Mouse (Mus musculus) intestine, embryonic 16.5 days (tissue): ENCODE measurements around the gene Rab8b. TPM values are rescaled to one million over a fixed set of nuclear protein-coding genes. Genes with fewer than 3 reads are reported as not detected.
"Not testable (repeated sequence)": the region's sequence is repeated elsewhere in the genome, so short reads cannot be mapped to it uniquely, and the experiment has no call there.

Experiments
- ATAC-seq: fragments of 200-750 bp; cut with Nextera tagmentation; 2 replicates; pipeline ENCODE4 v1.8.0; 2017; ENCODE audit warnings: moderate TSS enrichment, moderate library complexity
- H3K27ac ChIP-seq: fragments of 300-500 bp; sonication (generic); 2 replicates; pipeline ENCODE4 v1.5.1; 2014; ENCODE audit warnings: mild to moderate bottlenecking, low read length
- H3K27me3 ChIP-seq: fragments of 300-500 bp; sonication (generic); replicated peaks from 2 replicates; pipeline ENCODE4 v1.6.1; 2014; ENCODE audit warnings: low read length, control low read depth, mixed read lengths; ENCODE audit not compliant: control insufficient read depth, insufficient read depth
- H3K36me3 ChIP-seq: fragments of 300-500 bp; sonication (generic); 2 replicates; pipeline ENCODE4 v1.6.1; 2014; ENCODE audit warnings: low read length, control low read depth; ENCODE audit not compliant: control insufficient read depth, insufficient read depth
- H3K4me1 ChIP-seq: fragments of 300-500 bp; sonication (generic); 2 replicates; pipeline ENCODE4 v1.6.1; 2014; ENCODE audit warnings: low read length, control low read depth, mixed read lengths; ENCODE audit not compliant: control insufficient read depth, insufficient read depth
- H3K4me2 ChIP-seq: fragments of 300-500 bp; sonication (generic); 2 replicates; pipeline ENCODE4 v1.6.1; 2014; ENCODE audit warnings: low read depth, low read length, control low read depth
- H3K4me3 ChIP-seq: fragments of 300-500 bp; sonication (generic); 2 replicates; pipeline ENCODE4 v1.5.1; 2014; ENCODE audit warnings: mild to moderate bottlenecking, low read length
- H3K9ac ChIP-seq: fragments of 300-500 bp; sonication (generic); 2 replicates; pipeline ENCODE4 v1.6.1; 2014; ENCODE audit warnings: low read depth, low read length
- H3K9me3 ChIP-seq: fragments of 300-500 bp; sonication (generic); 2 replicates; pipeline ENCODE4 v1.6.1; 2016; ENCODE audit warnings: low read length, control low read depth; ENCODE audit not compliant: control insufficient read depth
- WGBS: fragments of 180-500 bp; shearing (Covaris S2); extraction: QIAGEN DNeasy Blood & Tissue Kit; methylation state at CpG from one replicate; pipeline ENCODE4 v1.1.7; 2014; 5-methylcytosine and 5-hydroxymethylcytosine counted together
- polyA plus RNA-seq: library from polyadenylated mRNA; unstranded; fragments of >200 nt; fragmentation: Nextera tagmentation; extraction: Ambion mirVana; gene quantifications from 2 replicates; pipeline ENCODE4 v1.2.1, GENCODE M21; 2015

Rab8b gene
- polyA plus RNA-seq, 1 experiment from 2014 or later, result 18.3 TPM

DNA sequence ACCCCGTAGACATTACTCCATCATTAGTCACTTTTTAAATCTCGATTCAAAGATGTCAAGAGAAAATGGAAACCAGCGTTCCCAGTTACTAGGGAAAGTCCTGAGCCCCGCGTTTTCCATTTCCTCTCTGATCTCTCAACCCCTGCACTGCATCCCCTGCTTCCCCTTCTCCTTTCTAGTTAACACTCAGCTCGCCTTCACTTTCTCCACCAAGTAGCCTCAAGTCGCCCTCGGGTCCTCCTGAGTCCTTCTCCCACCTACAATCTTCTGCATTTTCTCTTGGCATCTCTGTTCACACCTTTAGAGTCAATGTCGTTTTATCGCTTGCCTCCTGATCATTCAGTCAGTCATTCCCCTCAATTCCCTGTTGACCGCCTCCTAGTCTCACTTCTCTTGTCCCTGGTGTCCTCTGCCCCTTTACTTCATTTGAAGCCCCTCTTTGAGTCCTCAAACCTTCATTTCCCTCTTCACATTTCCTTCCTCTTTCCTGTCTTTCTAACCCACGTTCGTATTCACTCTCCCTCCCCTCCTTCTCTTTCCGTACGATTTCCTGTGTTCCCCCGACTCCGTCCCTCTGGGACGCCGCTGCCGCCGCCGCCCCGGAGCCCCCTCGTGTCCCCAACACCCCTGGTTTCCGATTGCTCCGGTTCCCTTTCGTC, 686 bp downstream of the Rab8b start:
- Histone ChIP-seq H3K4me1 (peaks cover 26% of the 10 kb centered on the region), H3K36me3 (no peaks in the 10 kb centered on the region), H3K27me3 (no peaks in the 10 kb centered on the region), H3K4me3 (peak overlapping the region; percentile 93), H3K9me3 (no peaks in the 10 kb centered on the region), H3K9ac (peak overlapping the region; percentile 95), H3K4me2 (peak overlapping the region; percentile 77), H3K27ac (peak overlapping the region; percentile 91)
- WGBS, result 2% methylated on average over 27 of the region's 27 CpGs
- ATAC-seq, result no peak

DNA sequence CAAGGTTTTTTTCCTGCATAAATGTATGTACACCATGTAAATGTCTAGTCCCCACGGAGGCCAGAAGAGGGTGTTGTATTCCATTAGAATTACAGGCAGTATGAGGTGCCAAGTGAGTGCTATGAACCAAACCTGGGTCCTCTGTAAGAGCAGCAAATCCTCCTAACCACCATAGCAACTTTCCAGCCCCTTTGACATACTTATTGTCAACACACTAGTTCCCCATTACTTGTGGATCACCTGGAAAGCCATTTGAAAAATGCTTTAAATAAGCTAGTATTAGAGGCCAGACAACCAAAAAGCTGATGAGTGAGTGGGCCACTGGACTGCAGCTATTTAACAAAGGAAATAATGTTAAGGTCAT, 1.6 kb downstream of the Rab8b start:
- H3K4me3 ChIP-seq, result no peak overlapping the region

DNA sequence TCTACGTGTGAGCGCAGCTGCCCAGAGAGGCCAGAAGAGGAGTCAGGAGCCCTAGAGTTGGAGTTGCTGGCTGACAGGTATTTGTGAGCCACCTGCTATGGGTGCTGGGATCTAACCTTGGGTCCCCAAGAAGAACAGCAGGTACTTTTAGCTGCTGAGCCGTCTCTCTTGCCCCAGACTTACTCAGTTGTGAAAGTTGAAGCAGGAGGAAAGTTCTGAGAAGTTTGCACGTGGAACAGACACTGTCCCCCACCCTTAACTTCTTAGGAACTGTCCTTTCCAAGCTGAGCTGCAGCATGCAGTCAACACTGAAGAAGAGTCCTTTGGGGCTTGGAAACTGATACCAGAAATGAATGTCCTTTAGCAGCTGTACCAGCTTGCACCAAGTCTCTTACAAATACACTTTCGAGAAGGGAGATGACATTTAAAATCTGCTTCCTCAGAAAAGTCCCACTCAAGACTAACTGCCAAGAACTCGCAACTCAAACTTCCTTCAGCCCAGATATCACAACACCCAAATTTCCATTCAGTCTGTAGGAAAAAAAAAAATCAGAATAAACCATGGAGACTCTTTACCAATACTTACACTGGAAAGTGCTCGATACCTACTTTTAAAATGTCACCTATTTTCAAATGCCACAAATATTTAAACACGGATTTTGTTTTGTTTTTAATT, 2.1 kb downstream of the Rab8b start:
- 83% methylated on average over 8 of the region's 8 CpGs for WGBS
- H3K9ac ChIP-seq, result no peak overlapping the region
- H3K9me3 ChIP-seq, result no peaks in the 10 kb centered on the region
- peaks cover 29% of the 10 kb centered on the region for H3K4me1 ChIP-seq
- no peaks in the 10 kb centered on the region for H3K27me3 ChIP-seq
- H3K36me3 ChIP-seq, result no peaks in the 10 kb centered on the region
- H3K4me2 ChIP-seq, result no peak overlapping the region
- H3K27ac ChIP-seq, result no peak overlapping the region
- ATAC-seq, result no peak
- H3K4me3 ChIP-seq, result no peak overlapping the region

More for the DNA sequence above, 1.6 kb downstream of the Rab8b start:
- no peak overlapping the region for H3K27ac ChIP-seq
- peaks cover 29% of the 10 kb centered on the region for H3K4me1 ChIP-seq
- H3K9me3 ChIP-seq, result no peaks in the 10 kb centered on the region
- H3K36me3 ChIP-seq, result no peaks in the 10 kb centered on the region
- H3K9ac ChIP-seq, result no peak overlapping the region
- no peak overlapping the region for H3K4me2 ChIP-seq
- no peak for ATAC-seq
- 67% methylated on average over 1 of the region's 1 CpGs for WGBS
- no peaks in the 10 kb centered on the region for H3K27me3 ChIP-seq

DNA sequence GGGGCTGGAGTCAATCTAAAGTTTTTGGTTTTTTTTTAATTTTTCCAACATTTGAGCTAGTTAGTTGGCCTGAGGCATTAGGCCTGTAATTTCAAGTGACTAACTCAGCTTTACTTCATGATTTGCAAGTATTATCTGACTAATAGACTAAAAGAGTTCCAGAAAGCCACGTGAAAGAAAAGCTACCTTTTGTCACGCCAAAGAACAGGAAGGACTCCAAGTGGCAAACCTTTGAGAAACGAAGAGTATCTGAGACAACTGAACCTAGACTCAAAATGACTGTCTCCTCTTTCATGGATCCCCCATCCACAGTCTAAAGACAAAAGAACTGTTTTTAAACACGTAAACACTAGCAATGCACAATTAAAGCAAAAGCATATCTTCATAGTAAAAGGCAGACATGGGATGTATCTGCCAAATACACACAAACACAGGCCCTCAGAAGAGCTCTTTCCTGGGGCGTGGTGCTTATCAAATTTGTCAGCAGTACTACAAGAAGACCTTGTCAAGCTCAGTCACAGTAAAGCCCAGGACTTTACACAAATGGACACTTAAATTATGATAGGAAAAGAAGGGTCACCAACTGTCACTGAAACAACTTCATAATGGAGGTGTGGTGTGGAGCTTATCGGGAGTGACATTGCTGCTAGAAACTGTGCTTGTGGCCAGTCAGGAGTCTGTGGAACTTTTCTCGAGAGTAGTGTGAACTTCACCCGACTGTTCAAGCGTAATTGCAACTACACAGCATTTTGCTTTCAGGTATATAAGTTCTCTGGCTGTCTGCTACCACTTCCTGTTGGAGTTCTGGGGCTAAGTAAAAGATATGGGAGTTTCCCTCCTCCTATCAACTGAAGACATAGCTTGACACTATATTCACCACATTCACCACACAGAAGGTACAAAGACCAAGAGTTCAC, 3.4 kb downstream of the Rab8b start:
- ATAC-seq, result no peak
- H3K9me3 ChIP-seq, result no peaks in the 10 kb centered on the region
- H3K4me3 ChIP-seq, result no peak overlapping the region
- H3K9ac ChIP-seq, result no peak overlapping the region
- H3K36me3 ChIP-seq, result no peaks in the 10 kb centered on the region
- H3K27ac ChIP-seq, result peak overlapping the region; percentile 21; the same call in 1 of the 2 replicates
- peaks cover 29% of the 10 kb centered on the region for H3K4me1 ChIP-seq
- H3K27me3 ChIP-seq, result no peaks in the 10 kb centered on the region
- no peak overlapping the region for H3K4me2 ChIP-seq
- WGBS, result 75% methylated on average over 9 of the region's 9 CpGs

DNA sequence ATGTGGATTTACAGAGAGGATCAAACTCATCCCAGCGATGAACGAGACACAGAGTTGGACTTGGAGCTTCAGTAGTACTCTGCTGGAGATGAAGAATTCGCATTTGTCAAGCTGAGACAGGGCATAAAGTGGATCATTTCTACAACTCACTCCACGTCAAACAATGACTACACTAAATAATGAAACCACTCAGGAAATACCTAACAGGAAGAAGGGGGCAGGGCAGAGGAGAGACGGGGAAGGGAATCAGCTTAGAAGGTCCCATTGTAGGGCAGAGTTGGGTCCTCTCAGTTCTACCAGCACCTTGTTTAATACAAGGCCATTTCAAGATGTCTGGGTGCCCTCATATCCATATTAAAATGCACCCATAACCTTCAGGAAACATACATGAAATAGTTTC, 4.1 kb downstream of the Rab8b start:
- H3K4me3 ChIP-seq, result no peak overlapping the region
- no peaks in the 10 kb centered on the region for H3K36me3 ChIP-seq
- peak overlapping the region; percentile 16; the same call in 1 of the 2 replicates for H3K27ac ChIP-seq
- no peaks in the 10 kb centered on the region for H3K27me3 ChIP-seq
- no peak overlapping the region for H3K4me2 ChIP-seq
- ATAC-seq, result no peak
- H3K9me3 ChIP-seq, result no peaks in the 10 kb centered on the region
- H3K4me1 ChIP-seq, result peaks cover 31% of the 10 kb centered on the region
- WGBS, result 65% methylated on average over 5 of the region's 5 CpGs
- H3K9ac ChIP-seq, result no peak overlapping the region

DNA sequence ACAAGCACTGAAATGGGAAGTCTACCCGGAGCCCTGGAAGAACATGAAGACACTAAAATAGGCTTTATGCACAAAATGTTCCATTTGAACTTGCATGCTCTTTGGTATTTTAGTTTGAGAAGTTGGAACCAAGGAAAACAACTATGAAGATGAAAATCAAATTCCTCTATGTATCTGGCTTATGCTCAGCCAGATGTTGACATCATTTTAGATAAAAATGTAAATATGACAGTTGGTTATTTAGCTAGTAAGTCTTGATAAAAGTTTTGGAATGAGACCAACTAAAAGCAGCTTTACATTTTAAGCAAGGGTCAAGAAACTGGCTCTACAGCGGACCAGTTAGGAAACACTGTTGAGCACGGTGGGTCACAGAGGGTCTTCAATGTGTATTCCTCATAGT, 4.9 kb downstream of the Rab8b start:
- 75% methylated on average over 3 of the region's 3 CpGs for WGBS
- Histone ChIP-seq H3K36me3 (no peaks in the 10 kb centered on the region), H3K27ac (peak overlapping the region; percentile 62), H3K27me3 (no peaks in the 10 kb centered on the region), H3K4me3 (no peak overlapping the region), H3K4me2 (no peak overlapping the region), H3K9ac (no peak overlapping the region), H3K4me1 (peaks cover 34% of the 10 kb centered on the region), H3K9me3 (no peaks in the 10 kb centered on the region)
- ATAC-seq, result no peak

DNA sequence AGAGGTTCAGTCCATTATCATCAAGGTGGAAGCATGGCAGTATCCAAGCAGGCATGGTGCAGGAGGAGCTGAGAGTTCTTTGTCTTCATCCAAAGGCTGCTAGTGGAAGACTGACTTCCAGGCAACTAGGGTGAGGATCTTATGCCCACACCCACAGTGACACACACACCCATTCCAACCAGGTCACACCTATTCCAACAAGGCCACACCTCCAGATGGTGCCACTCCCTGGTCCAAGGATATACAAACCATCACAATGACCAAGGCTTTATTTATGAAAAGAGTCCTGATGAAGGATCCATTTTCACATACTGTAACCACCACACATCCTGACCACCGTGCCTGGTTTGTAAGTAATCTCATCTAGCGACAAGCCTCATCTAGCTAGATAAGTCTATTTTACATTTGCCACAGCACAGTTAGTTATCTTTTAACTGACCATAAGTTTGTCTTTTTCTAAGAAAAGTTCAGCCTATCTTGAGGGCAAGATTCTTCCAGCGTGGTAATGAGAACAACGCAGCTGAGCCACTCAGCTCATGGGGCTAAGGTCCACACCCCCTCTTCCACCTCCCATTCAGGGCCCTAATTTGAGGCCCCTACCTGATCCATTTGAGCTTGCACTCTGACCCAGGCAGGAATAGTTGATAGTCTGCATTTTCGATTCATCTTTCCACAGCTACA, 6.1 kb downstream of the Rab8b start:
- H3K36me3 ChIP-seq, H3K9me3 ChIP-seq, H3K4me2 ChIP-seq, H3K27me3 ChIP-seq, H3K4me3 ChIP-seq, H3K9ac ChIP-seq: not testable (repeated sequence)
- 84% methylated on average over 5 of the region's 5 CpGs for WGBS
- ATAC-seq, result peak; percentile 69
- peaks cover 36% of the 10 kb centered on the region for H3K4me1 ChIP-seq
- H3K27ac ChIP-seq, result peak overlapping the region; percentile 62

DNA sequence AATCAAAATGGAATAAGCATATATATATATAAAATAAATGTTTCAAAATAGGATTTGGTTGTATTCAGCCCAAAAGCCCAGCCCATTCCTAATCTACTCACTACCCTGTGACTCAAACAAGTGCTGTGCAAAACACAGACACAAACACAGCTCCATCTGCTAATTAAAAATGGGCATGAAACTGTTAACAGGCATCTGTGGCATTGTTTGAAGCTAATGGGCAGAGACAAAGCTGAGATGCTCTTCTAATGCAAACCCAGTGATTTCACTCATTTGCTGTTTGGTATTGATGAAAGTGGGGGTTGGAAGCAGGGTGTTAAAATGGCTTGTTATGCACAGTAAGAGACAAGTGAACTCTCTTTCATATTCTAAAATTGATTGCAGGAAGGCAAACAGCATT, 7.2 kb downstream of the Rab8b start:
- Histone ChIP-seq H3K27ac (no peak overlapping the region), H3K36me3 (no peaks in the 10 kb centered on the region), H3K4me2 (no peak overlapping the region), H3K4me3 (no peak overlapping the region), H3K9ac (no peak overlapping the region), H3K4me1 (peaks cover 33% of the 10 kb centered on the region), H3K9me3 (no peaks in the 10 kb centered on the region), H3K27me3 (no peaks in the 10 kb centered on the region)
- ATAC-seq, result no peak

DNA sequence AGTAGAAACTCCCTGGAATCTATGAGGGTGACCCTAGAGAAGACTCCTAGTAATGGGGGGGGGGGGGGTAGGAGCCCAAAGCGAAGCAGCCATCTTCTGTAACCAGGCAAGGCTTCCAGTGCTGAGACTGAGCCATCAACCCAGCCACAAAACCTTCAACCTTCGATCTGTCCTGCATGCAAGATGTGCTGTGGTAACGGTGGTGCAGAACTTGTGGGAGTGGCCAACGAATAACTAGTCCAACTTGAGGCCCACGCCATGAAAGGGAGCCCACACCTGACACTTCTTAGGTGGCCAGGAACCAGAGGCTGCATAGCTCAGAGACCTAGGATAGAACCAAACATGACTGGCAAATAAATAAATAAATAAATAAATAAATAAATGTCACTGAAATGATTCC, 8.8 kb downstream of the Rab8b start:
- no peak for ATAC-seq
- Histone ChIP-seq H3K36me3 (no peaks in the 10 kb centered on the region), H3K4me1 (peaks cover 27% of the 10 kb centered on the region), H3K27me3 (no peaks in the 10 kb centered on the region), H3K4me3 (no peak overlapping the region), H3K27ac (no peak overlapping the region), H3K9me3 (no peaks in the 10 kb centered on the region), H3K9ac (no peak overlapping the region), H3K4me2 (no peak overlapping the region)
- 80% methylated on average over 5 of the region's 5 CpGs for WGBS
